Mouse (Mus musculus): ENCODE data around the gene Fgr.

DNA sequence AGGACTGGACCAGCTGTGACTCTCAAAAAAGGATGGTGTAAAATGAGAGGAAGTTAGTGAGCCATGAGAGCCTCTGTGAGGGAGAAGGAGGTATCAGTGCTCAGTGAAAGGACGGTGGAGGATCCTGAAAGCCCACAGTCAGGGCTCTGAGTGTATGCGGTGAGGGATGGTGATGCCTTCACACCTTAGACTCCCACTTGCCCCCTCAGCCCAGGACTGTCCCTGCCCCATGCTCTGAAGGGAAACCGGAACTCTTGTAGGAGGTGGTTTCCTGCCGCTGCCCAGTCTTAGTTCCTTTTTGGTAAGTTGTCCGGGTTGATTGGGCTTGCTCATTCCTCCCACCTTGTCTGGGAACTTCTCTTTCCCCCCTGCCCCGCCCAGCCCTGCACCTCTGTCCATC is 2.8 kb downstream of the Fgr start:
- TF ChIP-seq CTCF (conservative IDR thresholded peaks at IDR 0.05; ENCODE audit: low read length) (no peak), NANOG (IDR thresholded peaks at IDR 0.05; ENCODE audit: borderline replicate concordance, low read length) (no peak)

All from E14TG2a.4 (cell line).